Mouse (Mus musculus): ENCODE measurements around the gene Iqschfp. TPM values are rescaled to one million over a fixed set of nuclear protein-coding genes. Genes with fewer than 3 reads are reported as not detected.

Iqschfp gene
- total RNA-seq, 2 experiments from 2014 or later = 10.2 to 15.2 TPM

- no peak for DNase-seq (ENCODE audit: low spot score in 2 of 2)
These were observed 527.8 kb downstream of the Iqschfp start for GRCm38 (mm10) chr3:68419792-68420191.

DNA sequence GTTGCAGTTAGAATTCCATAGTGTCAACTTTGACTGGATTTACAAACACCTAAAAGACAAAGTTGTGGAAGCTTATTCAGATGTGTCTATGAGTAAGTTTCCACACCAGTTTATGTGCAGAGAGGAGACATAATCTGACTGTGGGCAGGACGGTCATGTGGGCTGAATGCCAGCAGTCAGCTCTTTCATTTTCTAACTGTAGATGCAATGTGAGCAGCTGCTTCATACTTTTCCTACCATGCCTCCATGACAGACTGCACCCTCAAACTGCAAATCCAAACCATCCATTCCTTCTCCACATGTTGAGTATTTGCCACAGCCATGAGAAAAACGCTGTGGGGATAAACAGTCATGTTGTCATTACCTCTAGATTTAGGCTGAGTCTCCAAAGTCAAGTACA lies 528.9 kb downstream of the Iqschfp start:
- no peak for DNase-seq (ENCODE audit: low spot score in 2 of 2)

- DNase-seq (ENCODE audit: low spot score in 2 of 2) = no peak
These were observed 529.8 kb downstream of the Iqschfp start for GRCm38 (mm10) chr3:68421849-68422248.

- DNase-seq (ENCODE audit: low spot score in 2 of 2) = no peak
These were observed 536.0 kb downstream of the Iqschfp start for GRCm38 (mm10) chr3:68428081-68428480.

GRCm38 (mm10) chr3:68434435-68434834 lies 542.4 kb downstream of the Iqschfp start:
- DNase-seq (ENCODE audit: low spot score in 2 of 2) = no peak

DNA sequence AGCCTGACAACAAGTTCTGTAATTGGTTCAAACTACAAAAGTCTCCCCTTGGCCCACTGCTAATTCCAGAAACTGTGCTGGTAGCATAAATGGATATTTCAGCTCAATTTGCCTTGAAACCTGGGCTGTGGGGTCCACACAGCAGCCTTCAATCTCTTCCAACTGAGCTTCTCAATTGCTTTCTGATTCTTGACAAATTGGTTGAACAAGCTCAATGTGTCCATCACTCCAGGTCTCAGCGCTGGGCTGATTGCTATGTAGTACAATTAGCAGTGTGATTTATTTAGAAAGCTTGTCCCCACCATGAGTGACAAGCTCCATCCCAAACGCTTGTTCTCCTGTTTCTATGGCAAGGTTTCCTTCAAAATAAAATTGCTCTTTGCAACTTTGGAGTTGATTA lies 542.9 kb downstream of the Iqschfp start:
- DNase-seq (ENCODE audit: low spot score in 2 of 2) = no peak

DNA sequence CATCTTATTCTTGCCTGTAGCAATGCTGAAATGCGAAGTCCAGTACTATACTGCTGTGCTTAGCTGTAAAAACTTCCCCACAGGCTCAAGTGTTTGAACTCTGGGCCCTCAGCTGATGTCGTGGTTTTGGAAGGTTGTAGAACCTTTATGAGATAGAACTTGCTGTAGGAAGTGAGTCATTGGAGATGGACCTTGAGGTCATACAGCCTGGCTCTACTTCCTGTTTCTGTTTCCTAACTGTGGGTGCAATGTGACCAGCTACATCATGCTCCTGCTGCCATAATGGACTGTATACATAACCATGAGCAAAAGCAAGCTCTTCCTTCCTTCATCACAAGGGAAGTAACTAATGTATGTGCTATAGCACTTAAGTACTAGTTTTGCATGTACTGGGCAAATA lies 556.4 kb downstream of the Iqschfp start:
- DNase-seq (ENCODE audit: low spot score in 2 of 2) = no peak

DNA sequence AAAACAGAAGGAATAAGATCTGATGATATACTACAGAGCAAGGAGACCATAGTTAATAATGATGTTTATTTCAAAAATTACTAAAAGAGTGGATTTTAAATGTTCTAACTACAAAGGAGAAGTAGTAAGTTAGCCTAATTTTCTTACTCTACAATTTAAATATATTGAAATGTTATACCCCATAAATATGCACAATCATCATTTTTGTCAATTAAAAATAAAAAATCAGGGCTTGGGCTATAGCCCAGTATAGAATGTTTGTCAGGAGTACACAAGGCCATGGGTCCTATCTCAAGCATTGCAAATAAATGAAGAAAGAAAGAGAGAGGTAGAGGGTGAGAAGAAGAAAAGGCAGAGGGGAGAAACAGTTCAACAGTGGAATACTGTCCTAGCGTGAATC lies 559.6 kb downstream of the Iqschfp start:
- DNase-seq (ENCODE audit: low spot score in 2 of 2) = no peak

GRCm38 (mm10) chr3:68453266-68453665 lies 561.2 kb downstream of the Iqschfp start:
- DNase-seq (ENCODE audit: low spot score in 2 of 2) = no peak

DNA sequence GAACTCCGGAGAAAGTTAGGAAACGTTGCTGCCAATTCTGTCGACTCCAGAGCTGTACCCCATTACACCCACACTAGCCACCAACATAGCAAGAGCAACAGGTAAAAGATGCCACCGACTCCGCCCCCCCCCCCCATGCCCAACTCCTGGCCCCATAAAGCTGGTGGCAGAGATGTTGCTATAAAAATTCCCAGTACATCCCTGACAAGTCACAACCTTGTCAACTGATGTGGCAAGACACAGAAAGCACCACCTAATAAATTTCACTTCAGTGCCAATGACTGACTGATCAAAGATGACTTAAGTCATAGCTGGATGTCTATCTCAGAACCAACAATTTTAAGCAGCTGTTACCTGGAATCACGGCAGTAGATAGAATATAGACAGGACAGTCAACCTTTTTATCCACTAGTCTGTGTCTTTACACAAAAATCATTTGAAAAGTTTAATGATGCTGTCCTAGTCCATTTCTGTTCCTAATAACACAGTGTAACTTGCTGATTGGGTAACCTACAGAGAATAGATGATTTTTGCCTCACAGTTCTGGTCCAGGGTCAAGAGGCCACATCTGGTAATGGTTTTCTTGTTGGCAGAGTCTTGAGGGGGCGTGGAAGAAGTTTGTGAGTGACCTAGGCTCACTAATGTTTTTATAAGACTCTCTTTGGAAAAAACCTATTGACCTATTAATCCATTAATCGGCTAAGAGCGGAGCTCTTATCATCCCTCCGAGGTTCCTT lies 561.9 kb downstream of the Iqschfp start:
- no peak for DNase-seq (ENCODE audit: low spot score in 2 of 2)

- peak; percentile 29 to 41 for DNase-seq (ENCODE audit: low spot score in 2 of 2)
These were observed 574.6 kb downstream of the Iqschfp start for GRCm38 (mm10) chr3:68466643-68467042.

DNA sequence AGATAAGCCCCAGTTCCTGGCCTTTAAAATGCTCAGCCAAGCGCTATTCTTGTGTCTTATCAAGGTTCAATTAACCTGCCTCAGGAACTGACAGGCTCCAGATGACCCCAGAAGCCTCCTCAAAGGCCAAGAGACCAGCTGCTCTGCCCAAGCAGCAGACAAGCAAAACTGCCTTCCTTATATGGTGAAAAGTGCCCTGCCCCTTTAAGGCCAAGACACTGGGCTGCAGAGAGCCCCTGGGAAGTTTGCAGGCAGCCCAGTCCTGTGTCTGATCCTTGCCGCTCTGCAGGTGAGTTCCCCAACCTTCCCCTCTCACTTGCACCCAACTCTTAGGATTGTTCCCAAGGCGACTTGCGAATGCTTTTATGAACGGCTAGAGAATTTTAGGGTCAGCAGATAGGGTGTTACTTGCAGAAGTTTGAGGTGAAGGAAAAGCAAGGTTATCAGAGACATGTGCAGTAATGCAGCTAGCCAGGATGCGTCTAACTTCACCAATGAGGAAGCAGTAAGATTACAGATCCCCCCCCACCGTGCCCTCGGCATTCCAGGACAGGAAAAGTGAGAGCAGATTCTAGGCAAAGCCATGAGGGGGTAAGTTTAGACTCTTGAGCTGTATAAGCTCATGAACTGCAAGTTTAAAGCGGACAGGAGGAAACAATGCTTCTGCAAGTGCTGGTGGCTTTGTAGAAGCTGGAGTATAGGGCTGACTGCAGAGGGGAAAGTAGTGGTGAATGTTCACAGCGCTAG lies 576.1 kb downstream of the Iqschfp start:
- no peak for DNase-seq (ENCODE audit: low spot score in 2 of 2)

GRCm38 (mm10) chr3:68469643-68470042 lies 577.6 kb downstream of the Iqschfp start:
- DNase-seq (ENCODE audit: low spot score in 2 of 2) = no peak

- DNase-seq (ENCODE audit: low spot score in 2 of 2) = no peak
These were observed 578.0 kb downstream of the Iqschfp start for GRCm38 (mm10) chr3:68470061-68470460.

- DNase-seq (ENCODE audit: low spot score in 2 of 2) = no peak
These were observed 578.6 kb downstream of the Iqschfp start for GRCm38 (mm10) chr3:68470622-68471021.

GRCm38 (mm10) chr3:68476336-68476735 lies 584.3 kb downstream of the Iqschfp start:
- no peak for DNase-seq (ENCODE audit: low spot score in 2 of 2)

DNA sequence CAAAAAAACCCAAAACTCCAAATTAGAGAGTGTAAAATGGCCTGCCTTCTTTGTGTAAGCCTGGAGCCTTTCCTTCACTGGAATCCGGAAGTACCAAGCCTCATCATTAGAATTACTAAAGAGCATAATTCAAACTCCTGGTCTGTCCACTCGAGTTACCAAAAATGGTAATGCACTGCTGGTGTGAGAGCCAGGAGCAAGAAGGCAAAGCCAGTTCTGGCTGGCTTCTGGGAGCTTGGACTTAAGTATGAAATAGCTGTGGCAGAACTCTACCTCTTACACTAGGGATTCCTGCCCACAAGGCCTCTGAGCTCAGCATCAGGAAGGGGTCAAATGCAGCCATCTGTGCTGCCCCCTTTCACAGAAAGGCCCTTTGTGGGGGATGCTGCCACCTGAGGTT lies 585.4 kb downstream of the Iqschfp start:
- no peak for DNase-seq (ENCODE audit: low spot score in 2 of 2)

- DNase-seq (ENCODE audit: low spot score in 2 of 2) = no peak
These were observed 587.2 kb downstream of the Iqschfp start for GRCm38 (mm10) chr3:68479266-68479665.

DNA sequence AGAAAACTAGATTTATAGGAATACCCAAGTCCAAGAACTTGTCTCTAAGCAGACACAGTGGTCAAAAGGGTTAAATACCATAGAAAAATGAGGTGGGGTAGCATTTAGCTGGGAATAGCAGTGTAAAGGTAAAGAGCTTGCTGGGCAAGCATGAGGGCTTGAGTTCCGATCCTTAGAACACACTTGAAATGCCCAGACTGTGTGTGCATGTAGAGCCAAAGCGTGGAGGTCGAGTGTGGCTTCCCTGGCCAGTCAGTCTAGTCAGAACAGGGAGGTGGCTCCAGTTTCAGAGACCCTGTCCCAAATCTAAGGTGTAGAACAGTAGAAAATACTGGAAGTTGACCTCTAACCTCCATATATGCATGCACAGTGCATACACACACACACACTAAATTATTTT lies 591.5 kb downstream of the Iqschfp start:
- no peak for DNase-seq (ENCODE audit: low spot score in 2 of 2)

DNA sequence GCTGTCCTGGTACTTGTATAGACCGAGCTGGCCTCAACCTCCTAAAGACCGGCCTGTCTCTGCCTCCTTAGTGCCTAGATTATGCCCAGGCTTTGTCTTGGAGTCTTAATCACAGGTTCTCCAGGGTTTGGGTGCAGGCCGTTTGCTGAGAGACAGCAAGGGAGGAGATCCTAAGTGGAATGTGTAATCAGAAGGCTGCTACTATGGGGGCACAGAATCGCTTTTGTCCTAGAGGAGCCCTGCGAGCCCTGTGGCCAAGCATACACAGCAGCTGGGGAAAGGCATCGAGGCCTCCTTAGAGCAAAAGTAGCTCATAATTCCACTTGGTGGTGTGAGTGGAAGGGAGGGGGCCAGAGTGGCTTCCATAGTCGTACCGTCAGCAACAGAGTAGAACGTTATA lies 592.0 kb downstream of the Iqschfp start:
- DNase-seq (ENCODE audit: low spot score in 2 of 2) = no peak

- DNase-seq (ENCODE audit: low spot score in 2 of 2) = no peak
These were observed 592.5 kb downstream of the Iqschfp start for GRCm38 (mm10) chr3:68484561-68484960.

DNA sequence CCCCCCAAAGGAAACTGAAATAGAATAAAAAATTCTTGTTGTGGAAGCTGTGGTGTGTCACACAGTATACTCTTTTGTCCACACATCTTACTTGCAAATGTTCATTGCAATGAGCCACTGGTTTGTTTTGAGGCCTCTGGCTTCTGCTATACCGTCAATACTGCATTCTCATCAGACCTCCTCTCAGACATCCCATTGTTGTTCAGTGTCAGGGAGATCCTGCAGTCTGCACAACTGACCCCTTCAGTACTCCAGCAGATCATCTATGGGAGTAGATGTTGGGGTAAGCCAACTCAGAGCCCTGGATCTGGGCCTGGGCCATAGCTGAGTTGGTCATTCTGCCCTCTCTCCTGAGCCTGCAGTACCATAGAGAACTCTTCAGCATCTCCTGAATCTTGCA lies 595.6 kb downstream of the Iqschfp start:
- no peak for DNase-seq (ENCODE audit: low spot score in 2 of 2)

DNA sequence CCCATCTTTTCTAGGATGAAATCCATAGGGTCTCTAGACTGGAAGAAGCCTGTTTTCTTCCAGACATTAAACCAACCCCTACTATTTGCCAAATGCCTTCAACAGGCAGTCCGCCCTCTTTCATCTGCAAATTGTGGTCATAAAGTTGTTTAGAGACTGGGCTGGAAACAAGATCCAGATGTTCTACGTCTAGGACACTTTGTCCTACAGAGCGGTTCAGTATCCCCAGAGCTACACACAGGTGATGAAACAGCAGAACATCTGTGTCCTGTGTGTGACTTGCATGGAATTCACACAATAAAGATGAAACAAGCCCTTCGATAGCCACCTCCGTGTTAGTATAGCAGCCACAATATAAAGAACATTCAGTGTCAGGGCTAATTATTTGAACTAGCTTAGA lies 596.3 kb downstream of the Iqschfp start:
- DNase-seq (ENCODE audit: low spot score in 2 of 2) = no peak

Measured in left cerebral cortex, adult 18-20 months (tissue).